Mouse (Mus musculus) adrenal gland, adult (tissue): ENCODE measurements around the gene Pga5.
A peak's percentile ranks its signal among the peaks of the same experiment; 100 is the strongest.

Source experiments
- DNase-seq, 2 experiments: peaks; one replicate each; pipeline ENCODE4 v3.0.0; 2022 to 2023; ENCODE audit warnings: low spot score in 1 of 2; ENCODE audit not compliant: inconsistent age in 2 of 2

Pga5 gene

GRCm38 (mm10) chr19:10703470-10703869 is 25.6 kb upstream of the Pga5 start:
- DNase-seq, result peak in 1 of 2 experiments; percentile 59

DNA sequence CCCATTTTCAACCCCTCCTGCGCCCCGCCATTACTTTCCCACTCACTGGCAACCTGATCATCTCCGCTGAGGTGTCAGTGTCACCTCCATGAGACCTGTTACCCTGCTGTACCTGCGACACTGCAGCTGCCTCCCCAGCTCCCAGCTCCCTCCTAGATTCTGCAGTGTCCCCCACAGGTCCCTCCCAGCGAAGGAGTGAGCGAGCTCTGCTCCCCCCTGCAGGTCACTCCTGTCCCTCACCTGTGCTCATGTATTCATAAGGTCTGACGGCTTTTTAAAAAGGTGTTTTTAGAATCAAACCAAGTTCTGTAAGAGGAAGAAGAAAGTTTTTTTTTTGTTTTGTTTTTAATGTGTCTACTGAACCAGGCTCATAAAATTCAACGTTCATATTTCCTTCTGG is 24.3 kb upstream of the Pga5 start:
- no peak for DNase-seq

GRCm38 (mm10) chr19:10701013-10701726 is 23.3 kb upstream of the Pga5 start:
- peak in 1 of 2 experiments; percentile 65 for DNase-seq

DNA sequence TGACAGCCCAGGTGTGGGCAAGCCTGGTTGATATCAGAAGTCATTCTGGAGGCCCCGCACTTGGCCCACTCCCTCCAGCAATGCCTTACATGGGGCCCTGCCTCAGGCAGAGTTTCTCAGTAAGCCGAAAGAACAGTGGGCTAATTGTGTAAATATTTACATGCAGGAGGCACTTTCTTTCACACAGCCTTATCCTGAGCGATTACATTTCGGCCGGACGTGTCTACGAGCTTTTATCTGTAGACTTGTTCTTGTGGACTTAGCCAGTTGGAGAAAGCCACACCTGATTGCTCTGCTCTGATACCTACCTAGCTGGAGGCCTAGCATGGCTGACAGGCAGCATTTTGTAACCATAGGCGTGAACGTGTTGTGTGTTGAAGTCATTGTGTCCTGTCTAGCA is 22.0 kb upstream of the Pga5 start:
- DNase-seq, result no peak

- DNase-seq, result no peak
Observed at GRCm38 (mm10) chr19:10698131-10698991, 20.5 kb upstream of the Pga5 start.

- no peak for DNase-seq
Observed at GRCm38 (mm10) chr19:10695801-10696200, 17.9 kb upstream of the Pga5 start.

DNA sequence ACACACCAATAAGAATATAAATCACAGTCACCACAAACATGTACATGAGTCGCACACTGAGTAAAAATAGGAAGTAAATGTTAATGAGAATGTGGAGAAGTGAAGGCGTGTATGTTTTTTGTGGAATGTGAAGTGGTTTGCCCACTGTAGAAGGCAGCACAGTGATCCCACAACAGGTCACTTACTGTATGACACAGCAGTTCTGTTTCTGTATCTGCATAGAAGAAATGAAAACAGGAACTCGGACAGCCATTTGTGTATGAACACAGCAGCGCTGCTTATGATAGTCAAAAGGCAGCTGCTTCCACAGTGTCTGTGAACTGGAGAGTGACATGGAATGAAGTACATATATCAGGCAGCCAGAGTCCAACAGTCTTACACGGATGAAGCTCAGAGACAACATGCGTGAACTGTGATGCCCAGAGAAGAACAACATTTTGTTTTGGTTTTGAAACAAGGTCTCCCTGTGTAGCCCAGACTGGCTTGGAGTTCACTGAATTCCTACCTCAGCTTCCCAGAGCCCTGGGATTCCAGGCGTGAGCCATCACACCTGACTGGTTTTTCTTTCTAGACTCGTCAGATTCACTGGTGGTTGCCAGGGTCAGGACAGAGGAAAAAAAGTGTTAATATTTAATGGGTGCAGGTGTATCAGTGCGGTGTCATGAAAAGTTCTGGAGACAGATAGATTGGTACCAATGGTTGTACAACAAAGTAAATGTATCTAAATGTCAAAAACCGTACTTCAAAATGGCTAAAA is 16.2 kb upstream of the Pga5 start:
- no peak for DNase-seq

DNA sequence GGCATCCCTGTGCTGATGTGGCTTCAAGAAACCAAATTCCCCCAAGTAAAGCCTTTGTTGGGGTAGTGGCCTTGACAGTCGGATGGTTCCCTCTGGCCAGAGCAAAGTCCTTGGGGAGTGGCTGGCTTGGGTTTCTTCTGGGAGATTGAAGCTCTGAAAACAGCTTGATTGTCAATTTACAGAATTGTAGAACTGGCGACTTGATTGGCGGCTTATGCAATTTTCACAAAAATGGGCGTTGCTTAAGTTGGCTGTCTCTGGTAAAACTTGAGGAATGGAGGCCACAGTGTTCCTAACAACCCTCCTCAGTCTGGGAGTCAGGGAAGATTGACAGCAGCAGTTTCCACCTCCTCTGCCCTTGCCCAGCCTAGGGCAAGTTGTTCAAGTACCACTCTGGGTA is 14.5 kb upstream of the Pga5 start:
- DNase-seq, result peak; percentile 23 to 76

GRCm38 (mm10) chr19:10691660-10692059 is 13.8 kb upstream of the Pga5 start:
- DNase-seq, result peak in 1 of 2 experiments; percentile 41

DNA sequence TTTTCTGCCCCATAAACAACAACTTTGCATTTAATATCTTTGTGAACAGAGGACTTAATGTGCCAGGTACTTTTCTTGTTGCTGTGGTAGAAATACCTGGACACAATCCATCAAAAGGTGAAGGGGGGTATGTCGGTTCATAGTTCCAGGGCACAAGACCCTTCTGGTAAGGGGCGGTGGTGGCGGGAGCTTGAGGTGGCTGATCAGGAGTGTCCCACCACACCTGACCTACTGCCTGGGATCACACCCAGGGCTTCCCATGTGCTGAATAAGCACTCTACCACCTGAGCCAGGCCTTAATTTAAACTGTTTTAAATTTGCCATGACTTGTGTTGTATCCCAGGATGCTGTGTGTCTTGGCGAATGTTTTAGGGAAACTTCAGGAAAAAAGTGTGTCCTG is 13.2 kb upstream of the Pga5 start:
- DNase-seq, result peak in 1 of 2 experiments; percentile 58

DNA sequence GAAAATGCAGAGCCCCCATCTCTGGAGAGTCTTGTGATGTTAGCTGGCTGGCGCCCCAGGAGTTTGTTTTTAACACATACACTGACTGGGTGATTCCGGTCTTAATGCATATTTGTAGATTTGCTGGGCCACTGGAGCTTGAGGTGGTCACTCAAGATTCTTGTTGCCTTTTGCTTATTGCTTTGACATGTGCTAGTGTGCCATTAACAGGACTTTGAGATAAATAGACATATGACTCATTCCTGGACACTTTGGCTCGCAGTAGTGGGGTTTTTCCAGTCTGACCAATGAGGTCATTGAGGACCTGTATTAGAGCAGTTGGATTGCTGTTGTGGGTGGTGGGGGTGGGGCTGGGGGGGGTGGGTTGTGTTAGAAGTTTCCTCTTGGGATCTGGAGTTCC is 12.5 kb upstream of the Pga5 start:
- peak; percentile 64 to 87 for DNase-seq

- DNase-seq, result peak; percentile 34 to 82
Observed at GRCm38 (mm10) chr19:10689470-10690166, 11.7 kb upstream of the Pga5 start.

GRCm38 (mm10) chr19:10688537-10689352 is 10.9 kb upstream of the Pga5 start, which contains the start of gene Vps37c:
TSS of gene Vps37c (plus strand) at chr19:10688735.
- DNase-seq, result peak; percentile 94 to 100

DNA sequence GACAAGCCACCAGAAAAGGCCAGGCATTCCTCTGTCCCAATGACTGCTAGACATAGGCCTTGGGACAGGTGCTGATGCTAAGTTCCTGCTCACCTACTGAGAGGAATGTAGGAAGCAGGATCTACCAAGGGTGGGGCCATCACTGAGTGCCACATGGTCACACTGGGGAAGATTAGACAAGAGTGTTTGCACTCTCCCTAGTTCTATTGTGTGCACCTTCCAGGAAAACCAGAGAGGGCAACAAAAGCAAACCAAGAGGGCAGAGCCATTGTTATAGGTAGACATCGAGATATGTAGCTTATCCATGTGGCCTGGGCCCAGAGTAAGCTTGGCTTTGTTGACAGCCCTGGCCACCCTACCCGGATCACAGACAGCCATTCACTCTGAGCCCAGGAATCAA is 7.9 kb upstream of the Pga5 start:
- no peak for DNase-seq

- no peak for DNase-seq
Observed at GRCm38 (mm10) chr19:10685081-10685480, 7.2 kb upstream of the Pga5 start.

GRCm38 (mm10) chr19:10681571-10681970 is 3.7 kb upstream of the Pga5 start:
- no peak for DNase-seq

- no peak for DNase-seq
Observed at GRCm38 (mm10) chr19:10678772-10679067, 849 bp upstream of the Pga5 start.

DNA sequence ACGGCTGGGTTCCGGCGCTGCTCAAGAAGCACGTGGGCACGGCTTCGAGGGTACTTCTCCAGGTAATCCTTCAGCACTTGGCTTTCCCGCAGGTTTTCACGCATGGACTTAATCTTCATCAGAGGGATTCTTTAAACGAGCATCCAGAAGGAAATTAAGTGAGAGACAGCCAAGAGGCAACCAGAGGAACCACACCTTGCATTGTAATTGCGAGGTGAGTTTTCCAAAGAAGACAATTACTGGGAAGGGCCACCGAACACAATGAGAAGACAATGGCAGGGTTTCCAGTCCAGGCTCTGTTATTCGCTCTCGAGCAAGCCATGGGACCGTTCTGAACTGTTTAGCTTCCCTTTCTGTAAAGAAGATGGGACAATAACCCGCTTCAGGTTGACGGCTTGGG is 1.2 kb downstream of the Pga5 start:
- DNase-seq, result no peak

GRCm38 (mm10) chr19:10673275-10673674 is 4.6 kb downstream of the Pga5 start:
- no peak for DNase-seq

DNA sequence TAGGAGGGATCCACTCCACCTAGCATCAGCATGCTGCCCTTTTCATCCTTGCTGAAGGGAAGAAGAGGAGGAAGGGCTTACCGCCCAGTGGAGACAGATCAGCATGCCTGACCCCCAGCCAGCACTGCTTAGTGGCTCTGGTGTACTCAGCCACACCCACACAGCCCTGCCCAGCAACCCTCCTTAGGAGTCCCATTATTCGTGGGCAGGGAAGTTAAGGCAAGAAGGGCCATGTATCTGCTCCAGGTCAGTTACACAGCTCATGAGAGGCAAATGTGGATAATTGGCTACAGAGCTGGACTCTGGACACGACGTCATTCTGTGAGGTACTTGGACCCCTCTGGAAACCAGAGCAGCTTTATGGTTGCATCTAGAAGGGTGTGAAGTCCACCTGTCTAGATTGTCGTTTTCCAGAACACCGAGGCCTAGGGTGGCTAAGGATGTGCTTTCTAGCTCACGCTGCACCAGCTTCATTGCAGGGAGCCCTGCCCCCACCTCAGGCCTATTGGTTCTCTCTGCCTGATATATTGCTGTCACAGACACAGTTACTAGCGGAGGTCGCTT is 5.9 kb downstream of the Pga5 start:
- no peak for DNase-seq
